Mouse (Mus musculus): ENCODE data around the gene Bpifa5. TPM values are rescaled to one million over a fixed set of nuclear protein-coding genes. Genes with fewer than 3 reads are reported as not detected.

Gene Bpifa5
- total RNA-seq, 2 experiments from 2014 or later: not detected

DNA sequence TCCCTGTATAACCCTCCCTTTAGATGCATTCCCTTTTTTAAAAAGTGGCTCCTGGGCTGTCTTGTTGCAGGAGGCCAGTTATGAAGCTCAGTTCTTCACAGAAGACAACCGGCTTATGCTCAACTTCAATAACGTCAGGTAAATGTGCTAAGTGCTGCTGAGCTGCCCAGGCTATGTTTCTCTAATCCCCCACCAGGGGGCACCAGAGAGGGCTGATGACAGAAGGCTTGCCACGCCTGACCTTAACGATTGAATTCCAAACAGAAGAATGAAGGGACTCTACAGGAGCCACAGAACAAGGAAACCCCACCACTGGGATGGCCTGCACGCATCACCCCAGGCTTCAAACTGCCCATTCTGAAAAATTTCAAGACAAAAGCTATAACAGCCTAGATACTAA lies 52.8 kb downstream of the Bpifa5 start:
- TF ChIP-seq CTCF (IDR thresholded peaks at IDR 0.05): peak; percentile 87
- intact Hi-C loops (cut with DNase I): loop anchor here (2.0 kb wide), 1 partner anchor 80 kb away; no protein-coding TSS in a partner anchor
- peak; percentile 70 for DNase-seq
- no peak overlapping the region for H3K4me3 ChIP-seq
- H3K27ac ChIP-seq: no peak overlapping the region

Other genes starting within 250 kb of the Bpifa5 start
- not detected for gene Bpifb3, start 244.4 kb upstream of the Bpifa5 start, total RNA-seq (2021)
- gene Bpifb4, start 224.4 kb upstream of the Bpifa5 start, total RNA-seq (2021): not detected
- gene Bpifa6, start 187.7 kb upstream of the Bpifa5 start, total RNA-seq (2021): not detected
- not detected for gene Bpifa2, start 154.3 kb upstream of the Bpifa5 start, total RNA-seq (2021)
- not detected for gene Bpifa3, start 32.3 kb upstream of the Bpifa5 start, total RNA-seq (2021)
- gene Bpifa1, start 19.7 kb upstream of the Bpifa5 start, total RNA-seq (2021): not detected
- not detected for gene Bpifb1, start 28.2 kb downstream of the Bpifa5 start, total RNA-seq (2021)
- not detected for gene Bpifb5, start 61.1 kb downstream of the Bpifa5 start, total RNA-seq (2021)
- not detected for gene Bpifb9a, start 95.2 kb downstream of the Bpifa5 start, total RNA-seq (2021)
- gene Bpifb9b, start 144.6 kb downstream of the Bpifa5 start, total RNA-seq (2021): not detected
- gene Cdk5rap1, start 210.4 kb downstream of the Bpifa5 start, total RNA-seq (2021): 10 to 100 TPM; 14.5 to 15.3 TPM
- gene Snta1, start 245.5 kb downstream of the Bpifa5 start, total RNA-seq (2021): 100 to 1,000 TPM; 245 to 247 TPM